Mouse (Mus musculus) ES-E14 (cell line): ENCODE data around the gene Plekhh2. TPM values are rescaled to one million over a fixed set of nuclear protein-coding genes. Genes with fewer than 3 reads are reported as not detected.
A peak's percentile ranks its signal among the peaks of the same experiment; 100 is the strongest.

ENCODE experiments used
- DNase-seq: peaks from one replicate; pipeline ENCODE4 v3.0.0-alpha.2; 2013; ENCODE audit warnings: low read depth, low spot score
- H3K27ac ChIP-seq: 2 replicates; pipeline ENCODE4 v1.5.1; 2012; ENCODE audit warnings: low read depth, mild to moderate bottlenecking, low read length, moderate library complexity, mixed read lengths; ENCODE audit not compliant: poor library complexity, insufficient read depth, severe bottlenecking
- H3K36me3 ChIP-seq: 2 replicates; pipeline ENCODE4 v1.6.1; 2012; ENCODE audit warnings: mild to moderate bottlenecking, low read length, moderate library complexity, mixed read lengths; ENCODE audit not compliant: control insufficient read depth, poor library complexity, insufficient read depth, severe bottlenecking
- H3K4me1 ChIP-seq, 2 experiments: fragments of 150-350 bp in 1 of 2; sonication (generic) in 1 of 2; 2 replicates each; pipeline ENCODE4 v1.6.1; 2012; ENCODE audit warnings: low read length in 2 of 2, mild to moderate bottlenecking in 1 of 2, mixed read lengths in 1 of 2; ENCODE audit not compliant: control insufficient read depth in 2 of 2, insufficient read depth in 2 of 2, poor library complexity in 1 of 2
- H3K4me3 ChIP-seq, 2 experiments: fragments of 150-350 bp in 1 of 2; sonication (generic) in 1 of 2; 2 replicates each; pipeline ENCODE4 v1.5.1; 2012; ENCODE audit warnings: low read length in 2 of 2, low read depth in 1 of 2, mild to moderate bottlenecking in 1 of 2, mixed read lengths in 1 of 2; ENCODE audit not compliant: insufficient read depth in 1 of 2, poor library complexity in 1 of 2, severe bottlenecking in 1 of 2
- H3K9ac ChIP-seq: 2 replicates; pipeline ENCODE4 v1.6.1; 2012; ENCODE audit warnings: low read depth, mild to moderate bottlenecking, low read length, mixed read lengths; ENCODE audit not compliant: poor library complexity, insufficient read depth, severe bottlenecking
- H3K9me3 ChIP-seq: fragments of 150-350 bp; sonication (generic); 2 replicates; pipeline ENCODE4 v1.6.1; 2012; ENCODE audit warnings: low read depth, mild to moderate bottlenecking, low read length; ENCODE audit not compliant: control insufficient read depth, insufficient read depth
- CHD2 ChIP-seq: IDR thresholded peaks from 2 replicates; pipeline ENCODE4 v1.6.1; 2014; ENCODE audit warnings: mild to moderate bottlenecking, low read depth, low read length, inconsistent platforms
- HCFC1 ChIP-seq: IDR thresholded peaks from 2 replicates; pipeline ENCODE4 v1.6.1; 2012; ENCODE audit warnings: low read length, inconsistent platforms, borderline replicate concordance; ENCODE audit not compliant: insufficient read depth
- MAFK ChIP-seq: IDR thresholded peaks from 2 replicates; pipeline ENCODE4 v1.6.1; 2014; ENCODE audit warnings: mild to moderate bottlenecking, low read depth, low read length, inconsistent platforms; ENCODE audit not compliant: insufficient read depth
- ZC3H11A ChIP-seq: IDR thresholded peaks from 2 replicates; pipeline ENCODE4 v1.6.1; 2012; ENCODE audit warnings: low read depth, mild to moderate bottlenecking, inconsistent platforms, low read length, borderline replicate concordance
- ZNF384 ChIP-seq: IDR thresholded peaks from 2 replicates; pipeline ENCODE4 v1.6.1; 2012; ENCODE audit warnings: low read depth, low read length, inconsistent platforms
- in situ Hi-C, 2 experiments: fragments of 600-800 bp; cut with MboI; formaldehyde crosslinking; loops; one replicate each; pipeline ENCODE4 v1.15.1; 2025; ENCODE audit warnings: low sequenced_read_pairs in 2 of 2, inconsistent platforms in 1 of 2; ENCODE audit not compliant: unreplicated experiment in 2 of 2
- total RNA-seq: library from RNA; depleted of rRNA; stranded (reverse); fragments of 300-350 nt; gene quantifications from 2 replicates; pipeline ENCODE4 v1.2.3, GENCODE M21; 2012

The Plekhh2 gene
- total RNA-seq, 1 experiment, result 4.0 TPM

DNA sequence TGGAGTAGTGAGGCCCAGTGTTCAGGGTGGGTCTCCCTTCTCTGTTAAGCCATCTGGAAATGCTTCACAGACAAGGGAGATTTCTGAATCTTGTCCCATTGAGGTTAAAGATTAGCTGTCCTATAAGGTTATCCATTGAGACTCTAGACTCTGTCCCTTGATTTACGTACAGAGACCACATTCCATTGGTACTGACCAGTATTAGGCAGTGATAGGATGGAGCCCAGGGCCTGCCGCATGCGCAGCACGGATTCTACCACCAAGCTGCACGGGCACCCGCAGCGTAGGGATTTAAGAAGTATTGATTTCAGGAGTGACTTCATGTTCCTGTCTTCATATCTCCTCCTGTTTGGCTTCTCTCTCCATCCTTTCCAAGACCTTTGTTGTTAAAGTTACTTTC is 78.4 kb downstream of the Plekhh2 start:
- H3K4me1 ChIP-seq, result no peaks in the 10 kb centered on the region
- in situ Hi-C loops, result no loop called here
- H3K9ac ChIP-seq, result no peak overlapping the region
- TF ChIP-seq MAFK (no peak), CHD2 (no peak), ZC3H11A (no peak), ZNF384 (no peak), HCFC1 (no peak)
- H3K36me3 ChIP-seq, result peaks cover 4% of the 10 kb centered on the region; the same call in 1 of the 2 replicates
- no peak overlapping the region for H3K27ac ChIP-seq
- H3K4me3 ChIP-seq, result no peak overlapping the region
- H3K9me3 ChIP-seq, result no peaks in the 10 kb centered on the region
- DNase-seq, result no peak

GRCm38 (mm10) chr17:84591431-84592150 is 79.9 kb downstream of the Plekhh2 start:
- TF ChIP-seq HCFC1, result no peak
- DNase-seq, result no peak
- H3K27ac ChIP-seq, result no peak overlapping the region
- peaks cover 4% of the 10 kb centered on the region; the same call in 1 of the 2 replicates for H3K36me3 ChIP-seq
- no peak overlapping the region for H3K4me3 ChIP-seq
- H3K9ac ChIP-seq, result no peak overlapping the region
- in situ Hi-C loops, result no loop called here
- peaks cover 0 to 4% of the 10 kb centered on the region in 2 experiments; a peak in 2 of 4 replicates for H3K4me1 ChIP-seq
- H3K9me3 ChIP-seq, result no peaks in the 10 kb centered on the region

- no peak for TF ChIP-seq HCFC1
- TF ChIP-seq CHD2, result no peak
- Histone ChIP-seq H3K4me1 (peaks cover 2 to 7% of the 10 kb centered on the region in 2 experiments; a peak in 3 of 4 replicates), H3K36me3 (no peaks in the 10 kb centered on the region), H3K27ac (no peak overlapping the region), H3K4me3 (no peak overlapping the region), H3K9me3 (no peaks in the 10 kb centered on the region), H3K9ac (no peak overlapping the region)
- in situ Hi-C loops, result no loop called here
- no peak for DNase-seq
Observed at GRCm38 (mm10) chr17:84596015-84596441, 84.3 kb downstream of the Plekhh2 start.

- H3K4me1 ChIP-seq, result peaks cover 2 to 7% of the 10 kb centered on the region in 2 experiments; a peak in 3 of 4 replicates
- no peak overlapping the region for H3K27ac ChIP-seq
Observed at GRCm38 (mm10) chr17:84596501-84596900, 84.8 kb downstream of the Plekhh2 start.

GRCm38 (mm10) chr17:84597859-84598258 is 86.2 kb downstream of the Plekhh2 start:
- Histone ChIP-seq H3K9me3 (no peaks in the 10 kb centered on the region), H3K27ac (no peak overlapping the region), H3K9ac (no peak overlapping the region), H3K36me3 (no peaks in the 10 kb centered on the region), H3K4me3 (no peak overlapping the region), H3K4me1 (peaks cover 2 to 7% of the 10 kb centered on the region in 2 experiments; a peak in 3 of 4 replicates)
- in situ Hi-C loops, result no loop called here
- TF ChIP-seq MAFK (no peak), HCFC1 (no peak), ZNF384 (no peak), ZC3H11A (no peak), CHD2 (no peak)
- no peak for DNase-seq

More at GRCm38 (mm10) chr17:84596501-84596900, 84.8 kb downstream of the Plekhh2 start:
- DNase-seq, result peak; percentile 30
- in situ Hi-C loops, result no loop called here
- no peaks in the 10 kb centered on the region for H3K9me3 ChIP-seq
- TF ChIP-seq MAFK, result no peak
- no peak overlapping the region for H3K9ac ChIP-seq
- H3K36me3 ChIP-seq, result no peaks in the 10 kb centered on the region
- H3K4me3 ChIP-seq, result no peak overlapping the region
